Mouse (Mus musculus): ENCODE data around the gene Ttc34. TPM values are rescaled to one million over a fixed set of nuclear protein-coding genes. Genes with fewer than 3 reads are reported as not detected.

The Ttc34 gene
- 0.56 and 0.57 TPM in 2 replicates for polyA plus RNA-seq (2015; fragmentation: Nextera tagmentation; extraction: Ambion mirVana)

GRCm38 (mm10) chr4:154837170-154837569 lies at the start of gene Ttc34:
Ttc34 (plus strand) TSS chr4:154837459.
- H3K27me3 ChIP-seq = peaks cover 30% of the 10 kb centered on the region
- no peaks in the 10 kb centered on the region for H3K9me3 ChIP-seq
- peaks cover 25% of the 10 kb centered on the region for H3K4me1 ChIP-seq (replicated peaks)
- H3K27ac ChIP-seq = no peak within 1 kb of the TSS
- no peak within 1 kb of the TSS for H3K4me2 ChIP-seq
- 0 out of 2 replicates have a peak, but pooled peaks have one; percentile 11 for ATAC-seq (ENCODE audit: low FRiP score)
- 51% methylated on average over 2 of the region's 2 CpGs for WGBS
- H3K36me3 ChIP-seq = no peaks in the 10 kb centered on the region
- no peak within 1 kb of the TSS for H3K4me3 ChIP-seq
- no peak within 1 kb of the TSS for H3K9ac ChIP-seq

DNA sequence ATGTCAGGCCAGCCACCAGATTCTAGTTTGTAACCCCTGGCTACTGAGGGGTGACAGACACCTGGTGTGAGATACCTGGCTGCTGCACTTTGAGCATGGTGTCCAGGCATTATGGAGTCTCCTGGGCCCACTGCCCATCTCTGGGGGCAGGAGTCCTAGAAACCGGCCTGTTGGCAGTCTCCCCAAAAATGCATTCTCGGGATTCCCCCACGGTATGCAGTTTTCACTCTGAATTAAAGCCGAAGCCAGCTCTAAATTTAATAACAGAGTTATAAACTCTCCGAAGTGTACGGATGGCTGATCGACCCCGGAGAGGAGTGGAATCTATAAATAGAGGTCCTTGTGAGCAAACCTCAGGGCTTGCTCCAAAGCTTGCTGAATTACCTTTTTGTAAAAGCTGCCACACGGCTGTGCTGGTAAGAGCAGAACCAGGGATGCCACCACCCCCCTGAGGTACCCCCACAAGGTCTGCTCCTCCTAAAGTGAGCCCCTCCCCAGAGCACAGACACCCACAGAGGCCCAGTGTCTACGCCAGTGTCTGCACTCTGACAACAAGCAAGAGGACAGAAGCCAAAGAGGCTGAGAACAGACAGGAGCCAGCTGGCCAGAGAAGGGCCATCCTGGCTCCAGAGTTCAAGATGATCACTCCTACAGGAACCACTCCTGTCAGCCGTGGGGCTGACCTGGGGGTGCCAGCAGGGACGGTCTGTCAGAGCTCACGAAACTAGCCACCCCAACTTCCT lies 49.1 kb upstream of the Ttc34 start:
- WGBS = 76% methylated on average over 13 of the region's 13 CpGs
- no peak for ATAC-seq (ENCODE audit: low FRiP score)

GRCm38 (mm10) chr4:154791894-154792293 lies 45.4 kb upstream of the Ttc34 start:
- peaks cover 27% of the 10 kb centered on the region; the same call in 1 of the 2 replicates for H3K27me3 ChIP-seq
- peak overlapping the region; percentile 35; the same call in 1 of the 2 replicates for H3K27ac ChIP-seq
- no peak overlapping the region for H3K4me3 ChIP-seq
- no peaks in the 10 kb centered on the region for H3K36me3 ChIP-seq
- ATAC-seq (ENCODE audit: low FRiP score) = no peak
- no peaks in the 10 kb centered on the region for H3K9me3 ChIP-seq
- no peak overlapping the region for H3K9ac ChIP-seq
- 56% methylated on average over 7 of the region's 7 CpGs for WGBS
- no peak overlapping the region for H3K4me2 ChIP-seq
- H3K4me1 ChIP-seq (replicated peaks) = peaks cover 16% of the 10 kb centered on the region

More for the DNA sequence above, 49.1 kb upstream of the Ttc34 start:
- Histone ChIP-seq H3K4me1 (replicated peaks) (peaks cover 22% of the 10 kb centered on the region), H3K36me3 (no peaks in the 10 kb centered on the region), H3K27me3 (peaks cover 26% of the 10 kb centered on the region; the same call in 1 of the 2 replicates), H3K9ac (0 out of 2 replicates have a peak overlapping the region, but pooled peaks have one; percentile 25), H3K4me3 (no peak overlapping the region), H3K27ac (no peak overlapping the region), H3K4me2 (no peak overlapping the region), H3K9me3 (no peaks in the 10 kb centered on the region)

DNA sequence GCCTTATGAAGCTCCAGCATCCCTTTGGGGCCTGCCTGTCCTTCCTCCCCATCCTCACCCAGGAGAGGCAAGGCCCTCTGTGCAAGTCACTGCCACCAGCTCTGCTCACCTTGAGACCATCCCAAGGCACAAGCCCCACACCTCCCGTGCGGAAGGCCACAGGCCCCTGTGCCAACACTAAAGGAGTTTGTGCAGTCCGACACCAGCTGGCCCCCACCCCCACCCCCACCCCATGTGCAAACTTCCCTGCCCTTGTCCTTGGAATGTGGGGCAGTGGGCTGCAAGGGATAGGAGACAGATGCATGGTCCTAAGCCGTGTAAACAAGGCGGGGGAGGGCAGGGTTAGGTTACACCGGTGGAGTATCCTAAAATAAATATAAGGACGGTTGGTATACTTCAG lies 43.8 kb upstream of the Ttc34 start:
- Histone ChIP-seq H3K36me3 (no peaks in the 10 kb centered on the region), H3K27ac (no peak overlapping the region), H3K4me3 (no peak overlapping the region), H3K4me1 (replicated peaks) (peaks cover 9% of the 10 kb centered on the region), H3K4me2 (no peak overlapping the region), H3K9me3 (no peaks in the 10 kb centered on the region), H3K27me3 (peaks cover 23% of the 10 kb centered on the region; the same call in 1 of the 2 replicates), H3K9ac (no peak overlapping the region)
- no peak for ATAC-seq (ENCODE audit: low FRiP score)
- WGBS = 87% methylated on average over 7 of the region's 7 CpGs

DNA sequence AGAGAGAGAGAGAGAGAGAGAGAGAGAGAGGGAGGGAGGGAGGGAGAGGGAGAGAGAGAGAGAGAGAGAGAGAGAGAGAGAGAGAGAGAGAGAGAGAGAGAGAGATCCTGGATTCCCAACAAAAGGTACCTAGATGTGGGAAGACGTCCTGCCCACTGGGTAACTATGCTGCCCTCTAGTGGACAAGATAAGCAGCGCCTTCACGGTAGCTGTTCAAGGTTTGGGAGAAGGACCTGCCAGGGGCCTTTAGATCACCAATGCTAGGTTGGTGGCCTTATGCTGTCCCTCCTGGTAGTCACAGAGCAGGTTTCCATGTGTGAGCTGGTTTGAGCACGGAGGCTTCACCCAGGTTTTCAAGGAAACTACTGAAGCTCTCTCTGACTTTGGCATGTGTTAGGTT lies 39.4 kb upstream of the Ttc34 start:
- no peak overlapping the region for H3K27ac ChIP-seq
- H3K27me3 ChIP-seq = peaks cover 46% of the 10 kb centered on the region
- H3K9ac ChIP-seq = no peak overlapping the region
- no peaks in the 10 kb centered on the region for H3K36me3 ChIP-seq
- 7% methylated on average over 4 of the region's 4 CpGs for WGBS
- no peak overlapping the region for H3K4me2 ChIP-seq
- no peaks in the 10 kb centered on the region for H3K9me3 ChIP-seq
- H3K4me1 ChIP-seq (replicated peaks) = peaks cover 23% of the 10 kb centered on the region
- H3K4me3 ChIP-seq = no peak overlapping the region
- no peak for ATAC-seq (ENCODE audit: low FRiP score)

GRCm38 (mm10) chr4:154800543-154800942 lies 36.7 kb upstream of the Ttc34 start:
- H3K9ac ChIP-seq = no peak overlapping the region
- peaks cover 23% of the 10 kb centered on the region for H3K4me1 ChIP-seq (replicated peaks)
- no peaks in the 10 kb centered on the region for H3K9me3 ChIP-seq
- peaks cover 48% of the 10 kb centered on the region for H3K27me3 ChIP-seq
- 36% methylated on average over 5 of the region's 5 CpGs for WGBS
- ATAC-seq (ENCODE audit: low FRiP score) = peak; percentile 64
- no peak overlapping the region for H3K4me3 ChIP-seq
- no peak overlapping the region for H3K27ac ChIP-seq
- no peak overlapping the region for H3K4me2 ChIP-seq
- no peaks in the 10 kb centered on the region for H3K36me3 ChIP-seq

- H3K36me3 ChIP-seq = no peaks in the 10 kb centered on the region
- no peak overlapping the region for H3K4me3 ChIP-seq
- H3K27ac ChIP-seq = no peak overlapping the region
- H3K9me3 ChIP-seq = no peaks in the 10 kb centered on the region
- H3K4me2 ChIP-seq = peak overlapping the region; percentile 13; the same call in 1 of the 2 replicates
- peak overlapping the region; percentile 20; the same call in 1 of the 2 replicates for H3K9ac ChIP-seq
- peaks cover 52% of the 10 kb centered on the region for H3K27me3 ChIP-seq
- 8% methylated on average over 26 of the region's 26 CpGs for WGBS
- ATAC-seq (ENCODE audit: low FRiP score) = no peak
- peaks cover 23% of the 10 kb centered on the region for H3K4me1 ChIP-seq (replicated peaks)
Observed at GRCm38 (mm10) chr4:154802210-154802609, 35.0 kb upstream of the Ttc34 start.

- Histone ChIP-seq H3K36me3 (no peaks in the 10 kb centered on the region), H3K4me3 (no peak overlapping the region), H3K27ac (no peak overlapping the region), H3K9ac (no peak overlapping the region), H3K4me2 (no peak overlapping the region), H3K27me3 (peaks cover 74% of the 10 kb centered on the region), H3K9me3 (no peaks in the 10 kb centered on the region), H3K4me1 (replicated peaks) (peaks cover 8% of the 10 kb centered on the region; the same call in 1 of the 2 replicates)
- ATAC-seq (ENCODE audit: low FRiP score) = peak; percentile 60
- WGBS = 33% methylated on average over 6 of the region's 6 CpGs
Observed at GRCm38 (mm10) chr4:154825662-154826061, 11.6 kb upstream of the Ttc34 start.

DNA sequence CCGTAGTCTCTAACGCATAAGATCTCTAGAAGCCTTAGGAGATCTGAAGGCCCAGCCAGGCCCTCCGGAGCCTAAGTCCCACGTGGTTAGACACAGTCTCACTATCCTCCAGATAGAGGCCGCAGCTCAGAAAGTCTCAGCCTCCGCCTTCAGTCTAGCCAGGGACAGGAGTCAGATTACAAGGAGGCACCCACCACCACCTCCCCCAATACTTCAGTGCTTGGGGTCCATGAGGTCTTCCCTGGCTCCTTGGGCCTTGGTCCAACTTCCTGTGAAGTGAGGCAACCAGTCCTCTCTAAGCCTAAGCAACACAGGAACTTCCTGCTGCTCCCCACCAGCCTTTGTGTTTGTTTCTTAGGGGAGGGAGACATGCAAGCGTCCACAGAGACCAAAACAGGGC lies 11.0 kb upstream of the Ttc34 start:
- whole genome bisulfite sequencing = 54% methylated on average over 7 of the region's 7 CpGs
- Histone ChIP-seq H3K27ac (no peak overlapping the region), H3K4me2 (no peak overlapping the region), H3K27me3 (peaks cover 74% of the 10 kb centered on the region), H3K9ac (no peak overlapping the region), H3K36me3 (no peaks in the 10 kb centered on the region), H3K4me3 (no peak overlapping the region), H3K9me3 (no peaks in the 10 kb centered on the region), H3K4me1 (replicated peaks) (peaks cover 8% of the 10 kb centered on the region; the same call in 1 of the 2 replicates)
- ATAC-seq (ENCODE audit: low FRiP score) = peak; percentile 12; the same call in 1 of the 2 replicates

- WGBS = 87% methylated on average over 7 of the region's 7 CpGs
Observed at GRCm38 (mm10) chr4:154827181-154827580, 10.1 kb upstream of the Ttc34 start.

DNA sequence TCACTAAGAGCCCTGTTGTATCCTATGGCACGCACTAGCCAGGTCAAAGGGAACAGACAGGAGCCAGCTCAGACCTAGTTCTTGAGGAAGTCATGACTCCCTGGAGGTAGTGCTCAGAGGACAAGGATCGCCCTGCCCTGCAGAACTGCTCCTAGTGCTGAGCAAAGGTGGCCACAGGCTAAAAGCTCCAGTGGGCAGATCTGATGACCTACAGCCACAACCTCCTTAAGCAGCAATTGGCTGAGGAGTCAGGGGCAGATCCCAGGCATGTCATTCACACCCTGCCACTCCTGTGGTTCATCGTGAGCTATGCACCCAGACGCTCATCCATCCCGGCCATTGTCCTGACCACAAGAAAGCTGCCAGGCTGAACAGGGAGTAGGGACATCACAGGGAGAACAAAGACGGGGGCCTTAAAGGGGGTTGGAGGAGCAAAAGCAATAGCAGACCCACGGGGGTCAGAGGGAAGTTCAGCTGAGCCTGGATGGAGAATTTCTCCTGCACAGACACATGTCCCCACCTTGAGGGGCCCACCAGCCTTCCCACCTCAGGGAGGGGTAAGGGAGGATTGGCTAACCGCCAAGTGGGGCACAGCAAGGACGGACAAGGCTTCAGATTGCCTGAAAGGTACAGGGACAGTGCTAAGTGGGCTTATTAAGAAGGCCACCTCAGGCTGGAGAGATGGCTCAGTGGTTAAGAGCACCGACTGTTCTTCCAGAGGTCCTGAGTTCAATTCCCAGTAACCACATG lies 9.2 kb upstream of the Ttc34 start:
- 39% methylated on average over 10 of the region's 10 CpGs for WGBS
- H3K4me1 ChIP-seq (replicated peaks) = peaks cover 23% of the 10 kb centered on the region
- no peaks in the 10 kb centered on the region for H3K9me3 ChIP-seq
- H3K27me3 ChIP-seq = peaks cover 66% of the 10 kb centered on the region
- H3K27ac ChIP-seq = no peak overlapping the region
- H3K9ac ChIP-seq = 0 out of 2 replicates have a peak overlapping the region, but pooled peaks have one; percentile 19
- H3K4me2 ChIP-seq = no peak overlapping the region
- H3K36me3 ChIP-seq = no peaks in the 10 kb centered on the region
- H3K4me3 ChIP-seq = no peak overlapping the region
- ATAC-seq (ENCODE audit: low FRiP score) = no peak

More at GRCm38 (mm10) chr4:154827181-154827580, 10.1 kb upstream of the Ttc34 start:
- peaks cover 14% of the 10 kb centered on the region for H3K4me1 ChIP-seq (replicated peaks)
- no peak for ATAC-seq (ENCODE audit: low FRiP score)
- H3K27ac ChIP-seq = no peak overlapping the region
- no peak overlapping the region for H3K9ac ChIP-seq
- H3K36me3 ChIP-seq = no peaks in the 10 kb centered on the region
- no peaks in the 10 kb centered on the region for H3K9me3 ChIP-seq
- no peak overlapping the region for H3K4me2 ChIP-seq
- H3K27me3 ChIP-seq = peaks cover 73% of the 10 kb centered on the region
- no peak overlapping the region for H3K4me3 ChIP-seq

GRCm38 (mm10) chr4:154831915-154832573 lies 5.2 kb upstream of the Ttc34 start:
- WGBS = 35% methylated on average over 9 of the region's 9 CpGs
- no peak overlapping the region for H3K4me3 ChIP-seq
- H3K27me3 ChIP-seq = peaks cover 41% of the 10 kb centered on the region
- H3K36me3 ChIP-seq = no peaks in the 10 kb centered on the region
- no peaks in the 10 kb centered on the region for H3K9me3 ChIP-seq
- no peak overlapping the region for H3K27ac ChIP-seq
- H3K9ac ChIP-seq = no peak overlapping the region
- H3K4me1 ChIP-seq (replicated peaks) = peaks cover 39% of the 10 kb centered on the region
- peak; percentile 49; the same call in 1 of the 2 replicates for ATAC-seq (ENCODE audit: low FRiP score)
- no peak overlapping the region for H3K4me2 ChIP-seq

Data from hindbrain, embryonic 13.5 days (tissue).